Mouse (Mus musculus) heart, adult 2 months (tissue): ENCODE data around the gene Palm2. TPM values are rescaled to one million over a fixed set of nuclear protein-coding genes. Genes with fewer than 3 reads are reported as not detected.

Source experiments
- DNase-seq, 2 experiments: peaks; one replicate each; pipeline ENCODE4 v3.0.0; 2021
- H3K27ac ChIP-seq: fragments of 200-600 bp; 2 replicates; pipeline ENCODE4 v1.8.1; 2022
- H3K27me3 ChIP-seq: fragments of 200-500 bp; 2 replicates; pipeline ENCODE4 v1.6.1; 2012; ENCODE audit warnings: mild to moderate bottlenecking, low read length, inconsistent platforms, mixed read lengths; ENCODE audit not compliant: control insufficient read depth, insufficient read depth
- H3K36me3 ChIP-seq: fragments of 200-500 bp; 2 replicates; pipeline ENCODE4 v1.6.1; 2012; ENCODE audit warnings: low read length, inconsistent platforms; ENCODE audit not compliant: control insufficient read depth, insufficient read depth
- H3K4me1 ChIP-seq: fragments of 200-500 bp; 2 replicates; pipeline ENCODE4 v1.6.1; 2011; ENCODE audit warnings: low read length; ENCODE audit not compliant: control insufficient read depth, insufficient read depth
- H3K4me3 ChIP-seq: fragments of 200-600 bp; 2 replicates; pipeline ENCODE4 v1.8.1; 2022
- H3K79me2 ChIP-seq: fragments of 200-500 bp; replicated peaks from 2 replicates; pipeline ENCODE4 v1.6.1; 2012; ENCODE audit warnings: mild to moderate bottlenecking, inconsistent platforms, low read length, moderate library complexity, mixed read lengths; ENCODE audit not compliant: control insufficient read depth, insufficient read depth
- H3K9ac ChIP-seq: fragments of 200-500 bp; 2 replicates; pipeline ENCODE4 v1.6.1; 2012; ENCODE audit warnings: low read depth, mild to moderate bottlenecking, control low read depth, inconsistent platforms, low read length, mixed read lengths
- CTCF ChIP-seq: fragments of 200-600 bp; IDR thresholded peaks from 2 replicates; pipeline ENCODE4 v1.8.1; 2022; ENCODE audit warnings: antibody characterized with exemption, mild to moderate bottlenecking, moderate library complexity
- EP300 ChIP-seq: fragments of 200-500 bp; IDR thresholded peaks from 2 replicates; pipeline ENCODE4 v1.6.1; 2011; ENCODE audit warnings: low read depth, low read length, control low read depth; ENCODE audit not compliant: insufficient read depth
- POLR2A ChIP-seq: fragments of 200-500 bp; IDR thresholded peaks from 2 replicates; pipeline ENCODE4 v1.6.1; 2011; ENCODE audit warnings: mild to moderate bottlenecking, low read depth, low read length, control low read depth; ENCODE audit not compliant: insufficient read depth
- WGBS: fragments of 180-500 bp; shearing (Covaris S2); methylation state at CpG from one replicate; pipeline ENCODE4 v1.1.7; 2018; 5-methylcytosine and 5-hydroxymethylcytosine counted together
- intact Hi-C: fragments of 180-260 bp; cut with DNase I; formaldehyde crosslinking; loops from one replicate; pipeline ENCODE4 v1.15.1; 2025
- polyA plus RNA-seq: library from polyadenylated mRNA; depleted of rRNA; stranded (reverse); fragments of >200 nt; gene quantifications from 2 replicates; pipeline ENCODE4 v1.2.3, GENCODE M21; 2012
- total RNA-seq, 2 experiments: library from RNA; stranded (reverse); gene quantifications; 2 replicates each; pipeline ENCODE4 v1.2.3; 2021

Palm2 gene
- total and polyA plus RNA-seq, 3 experiments: 0.33 to 13.2 (median 9.9) TPM

GRCm38 (mm10) chr4:57656388-57656787, 222.3 kb downstream of the Palm2 start:
- Histone ChIP-seq H3K79me2 (no peaks in the 10 kb centered on the region), H3K27ac (no peak overlapping the region), H3K36me3 (no peaks in the 10 kb centered on the region), H3K27me3 (no peaks in the 10 kb centered on the region), H3K9ac (no peak overlapping the region), H3K4me1 (no peaks in the 10 kb centered on the region; the same call in 1 of the 2 replicates), H3K4me3 (no peak overlapping the region)
- intact Hi-C loops: no loop called here
- no peak for DNase-seq
- WGBS: 87% methylated on average over 12 of the region's 12 CpGs
- no peak for TF ChIP-seq POLR2A
- TF ChIP-seq EP300: no peak

- WGBS: 83% methylated on average over 3 of the region's 3 CpGs
- Histone ChIP-seq H3K4me3 (no peak overlapping the region), H3K36me3 (no peaks in the 10 kb centered on the region), H3K9ac (no peak overlapping the region), H3K27me3 (no peaks in the 10 kb centered on the region), H3K4me1 (no peaks in the 10 kb centered on the region; the same call in 1 of the 2 replicates), H3K27ac (no peak overlapping the region), H3K79me2 (no peaks in the 10 kb centered on the region)
- intact Hi-C loops: no loop called here
- TF ChIP-seq CTCF (peak; percentile 22; the same call in 1 of the 2 replicates), EP300 (no peak), POLR2A (no peak)
- DNase-seq: no peak
These were observed 222.8 kb downstream of the Palm2 start for GRCm38 (mm10) chr4:57656861-57657260.

- TF ChIP-seq CTCF: no peak
- no peak for TF ChIP-seq EP300
- no peak for TF ChIP-seq POLR2A
- no peaks in the 10 kb centered on the region for H3K79me2 ChIP-seq
- no peak overlapping the region for H3K4me3 ChIP-seq
- intact Hi-C loops: no loop called here
- H3K4me1 ChIP-seq: no peaks in the 10 kb centered on the region
- no peak for DNase-seq
- no peak overlapping the region for H3K27ac ChIP-seq
- 31% methylated on average over 4 of the region's 4 CpGs for WGBS
- H3K9ac ChIP-seq: no peak overlapping the region
- no peaks in the 10 kb centered on the region for H3K27me3 ChIP-seq
- no peaks in the 10 kb centered on the region for H3K36me3 ChIP-seq
These were observed 226.4 kb downstream of the Palm2 start for GRCm38 (mm10) chr4:57660470-57660869.

- Histone ChIP-seq H3K9ac (no peak overlapping the region), H3K4me3 (no peak overlapping the region), H3K27me3 (no peaks in the 10 kb centered on the region), H3K27ac (no peak overlapping the region), H3K4me1 (peaks cover 4% of the 10 kb centered on the region), H3K36me3 (no peaks in the 10 kb centered on the region), H3K79me2 (no peaks in the 10 kb centered on the region)
- no peak for DNase-seq
- WGBS: 63% methylated on average over 3 of the region's 3 CpGs
- intact Hi-C loops: loop anchor here (5.0 kb wide), 3 partner anchors 39 to 214 kb away; no protein-coding TSS in a partner anchor
- TF ChIP-seq POLR2A (no peak), CTCF (no peak), EP300 (no peak)
These were observed 232.1 kb downstream of the Palm2 start for GRCm38 (mm10) chr4:57666101-57666500.

GRCm38 (mm10) chr4:57670813-57671469, 236.9 kb downstream of the Palm2 start:
- H3K9ac ChIP-seq: 0 out of 2 replicates have a peak overlapping the region, but pooled peaks have one; percentile 32
- 21% methylated on average over 7 of the region's 7 CpGs for WGBS
- intact Hi-C loops: loop anchor here (1.0 to 5.0 kb wide), 3 partner anchors 51 to 412 kb away; no protein-coding TSS in a partner anchor
- H3K36me3 ChIP-seq: peaks cover 12% of the 10 kb centered on the region
- H3K27ac ChIP-seq: peak overlapping the region; percentile 83
- DNase-seq: peak; percentile 66 to 82
- H3K4me3 ChIP-seq: no peak overlapping the region
- H3K27me3 ChIP-seq: no peaks in the 10 kb centered on the region
- TF ChIP-seq POLR2A: no peak
- TF ChIP-seq CTCF: peak; percentile 94
- TF ChIP-seq EP300: no peak
- H3K79me2 ChIP-seq: no peaks in the 10 kb centered on the region
- peaks cover 27% of the 10 kb centered on the region for H3K4me1 ChIP-seq

GRCm38 (mm10) chr4:57672541-57672940, 238.5 kb downstream of the Palm2 start:
- peaks cover 12% of the 10 kb centered on the region for H3K36me3 ChIP-seq
- no peak for DNase-seq
- H3K27me3 ChIP-seq: no peaks in the 10 kb centered on the region
- WGBS: 59% methylated on average over 4 of the region's 4 CpGs
- H3K4me1 ChIP-seq: peaks cover 29% of the 10 kb centered on the region
- intact Hi-C loops: loop anchor here (2.0 to 5.0 kb wide), 4 partner anchors 50 to 206 kb away; no protein-coding TSS in a partner anchor
- no peaks in the 10 kb centered on the region for H3K79me2 ChIP-seq
- no peak overlapping the region for H3K9ac ChIP-seq
- no peak overlapping the region for H3K4me3 ChIP-seq
- H3K27ac ChIP-seq: peak overlapping the region; percentile 83
- TF ChIP-seq EP300 (no peak), POLR2A (no peak), CTCF (no peak)
